Mouse (Mus musculus): ENCODE results near the gene Lrig1.

DNA sequence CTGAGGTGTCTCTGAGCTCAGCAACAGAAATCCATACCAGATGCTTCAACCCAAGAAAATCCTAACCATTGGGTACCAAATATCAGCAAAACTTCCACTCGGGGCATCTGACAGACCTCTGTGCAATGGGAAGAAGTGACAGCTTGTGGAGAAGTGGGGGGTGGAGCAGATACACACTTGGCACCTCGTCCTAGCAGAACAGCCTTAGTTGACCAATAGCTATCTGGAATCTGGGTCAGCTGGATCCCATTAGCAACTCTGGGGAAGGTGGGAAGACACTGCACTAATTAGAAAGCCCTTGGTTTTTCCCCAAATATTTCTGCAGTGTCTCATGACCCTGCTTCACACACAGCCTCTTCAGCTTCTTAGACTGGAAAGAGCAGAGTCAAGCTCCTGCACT is 73.2 kb downstream of the Lrig1 start:
- TF ChIP-seq ZC3H11A (IDR thresholded peaks at IDR 0.05; ENCODE audit: borderline replicate concordance, low read depth, low read length), result no peak
- TF ChIP-seq HCFC1 (IDR thresholded peaks at IDR 0.05; ENCODE audit: borderline replicate concordance, insufficient read depth, low read length), result no peak
- TF ChIP-seq MAFK (IDR thresholded peaks at IDR 0.05; ENCODE audit: insufficient read depth, low read depth, low read length), result no peak

All from ES-E14 (cell line).